Mouse (Mus musculus): ENCODE measurements around the gene Rab5c.

Gene Rab5c

DNA sequence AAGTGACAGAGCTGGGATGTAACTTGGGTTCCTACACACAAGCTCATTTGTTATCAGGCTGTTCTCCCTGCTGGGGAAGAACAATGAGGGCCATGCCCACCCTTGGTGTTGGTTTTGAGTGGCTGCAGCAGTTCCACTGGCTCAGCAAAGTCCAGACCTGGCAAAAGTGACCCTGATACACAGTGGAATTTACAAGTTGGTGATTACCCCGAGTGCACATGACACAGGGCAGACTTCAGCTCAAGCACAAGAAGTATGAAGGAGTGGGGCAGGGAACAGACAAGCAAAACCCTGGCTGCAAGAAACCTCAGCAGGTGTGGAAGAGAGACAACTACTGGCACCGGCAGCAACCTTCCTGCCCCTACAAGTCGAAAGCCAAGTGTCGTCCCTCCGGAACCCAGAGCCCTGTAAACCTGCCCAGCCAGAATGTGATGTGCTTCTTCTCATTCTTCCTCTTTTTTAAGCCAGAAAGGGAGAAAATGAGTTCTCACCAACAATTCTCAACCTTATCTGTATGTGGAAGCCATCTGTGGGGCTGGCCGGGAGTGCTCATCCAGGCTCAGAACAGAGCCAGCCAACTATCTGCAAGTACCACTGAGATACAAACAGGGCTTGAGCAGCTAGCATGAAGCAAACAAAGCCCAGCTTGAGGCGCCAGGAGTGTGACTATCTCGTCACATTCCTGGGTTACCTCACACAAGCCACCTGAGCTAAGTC, 16.1 kb downstream of the Rab5c start:
- no peak for DNase-seq (ENCODE audit: extremely low read depth, low read depth, low spot score)

GRCm38 (mm10) chr11:100721254-100721653, 16.8 kb downstream of the Rab5c start:
- no peak for DNase-seq (ENCODE audit: extremely low read depth, low read depth, low spot score)

GRCm38 (mm10) chr11:100720345-100720744, 17.7 kb downstream of the Rab5c start:
- DNase-seq (ENCODE audit: extremely low read depth, low read depth, low spot score): no peak

- DNase-seq (ENCODE audit: extremely low read depth, low read depth, low spot score): no peak
Observed at GRCm38 (mm10) chr11:100719893-100720292, 18.1 kb downstream of the Rab5c start.

DNA sequence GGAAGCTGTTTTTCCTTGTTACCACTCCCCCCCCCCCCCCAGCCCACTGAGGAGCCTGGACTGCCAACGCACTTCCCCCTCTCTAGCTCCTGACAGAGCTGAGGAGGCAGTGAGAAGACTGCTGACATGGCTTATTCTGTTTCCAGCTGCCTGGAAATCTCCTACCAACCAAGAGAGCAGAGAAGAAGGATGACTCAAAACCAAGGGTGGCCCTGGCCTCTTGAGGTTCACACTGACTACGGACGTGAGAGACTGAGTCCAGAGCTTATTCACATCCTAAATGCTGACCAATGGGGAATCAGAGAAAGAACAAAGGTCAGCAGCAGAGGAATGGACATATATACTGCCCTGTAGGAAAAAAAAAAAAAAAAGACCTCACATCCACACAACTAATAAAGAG, 18.7 kb downstream of the Rab5c start:
- no peak for DNase-seq (ENCODE audit: extremely low read depth, low read depth, low spot score)

DNA sequence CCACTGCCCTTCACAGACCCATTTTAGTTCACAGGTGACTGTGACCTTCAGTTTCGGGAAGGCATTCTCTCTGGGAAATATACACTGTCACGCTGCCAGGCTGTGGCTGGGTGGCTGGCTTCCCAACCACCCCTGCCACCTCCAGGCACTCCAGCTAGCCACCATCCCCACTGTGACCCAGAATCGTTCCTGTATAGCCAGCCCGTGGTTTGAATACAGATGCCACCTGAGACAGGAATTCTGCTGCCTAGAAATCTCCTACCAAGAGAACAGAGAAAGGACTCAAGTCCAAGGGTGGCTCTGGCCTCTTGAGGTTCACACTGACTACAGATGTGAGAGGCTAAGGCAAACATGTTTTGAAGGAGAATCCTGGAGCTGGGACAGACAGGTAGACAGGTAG, 19.1 kb downstream of the Rab5c start:
- no peak for DNase-seq (ENCODE audit: extremely low read depth, low read depth, low spot score)

GRCm38 (mm10) chr11:100718462-100718861, 19.6 kb downstream of the Rab5c start:
- no peak for DNase-seq (ENCODE audit: extremely low read depth, low read depth, low spot score)

- DNase-seq (ENCODE audit: extremely low read depth, low read depth, low spot score): no peak
Observed at GRCm38 (mm10) chr11:100716649-100717048, 21.4 kb downstream of the Rab5c start.

GRCm38 (mm10) chr11:100714948-100715347, 23.1 kb downstream of the Rab5c start:
- DNase-seq (ENCODE audit: extremely low read depth, low read depth, low spot score): no peak

GRCm38 (mm10) chr11:100714534-100714915, 23.5 kb downstream of the Rab5c start:
- DNase-seq (ENCODE audit: extremely low read depth, low read depth, low spot score): no peak

GRCm38 (mm10) chr11:100713735-100714533, 24.1 kb downstream of the Rab5c start, which contains the start of gene Hspb9:
Gene Hspb9, plus strand, starts transcription at chr11:100713850.
- DNase-seq (ENCODE audit: extremely low read depth, low read depth, low spot score): no peak

DNA sequence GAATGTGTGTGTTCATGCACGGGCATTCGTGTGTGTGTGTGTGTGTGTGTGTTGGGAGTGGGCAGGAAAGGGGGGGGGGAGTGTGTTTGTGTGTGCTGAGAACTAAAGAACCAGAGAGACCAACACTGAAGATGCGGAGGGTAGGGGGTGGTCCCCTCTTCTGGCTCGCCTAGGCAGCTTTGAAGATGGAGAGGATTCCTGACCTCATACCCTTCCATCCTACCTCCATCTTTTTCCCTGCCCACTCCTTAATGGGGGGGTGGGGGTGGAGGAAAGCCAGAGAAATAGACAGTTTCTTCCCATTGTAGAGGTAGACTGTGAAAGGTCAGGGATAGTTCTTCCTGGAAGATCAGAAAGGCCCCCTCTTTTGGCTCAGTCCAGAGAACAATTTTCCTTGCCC, 24.8 kb downstream of the Rab5c start:
- no peak for DNase-seq (ENCODE audit: extremely low read depth, low read depth, low spot score)

DNA sequence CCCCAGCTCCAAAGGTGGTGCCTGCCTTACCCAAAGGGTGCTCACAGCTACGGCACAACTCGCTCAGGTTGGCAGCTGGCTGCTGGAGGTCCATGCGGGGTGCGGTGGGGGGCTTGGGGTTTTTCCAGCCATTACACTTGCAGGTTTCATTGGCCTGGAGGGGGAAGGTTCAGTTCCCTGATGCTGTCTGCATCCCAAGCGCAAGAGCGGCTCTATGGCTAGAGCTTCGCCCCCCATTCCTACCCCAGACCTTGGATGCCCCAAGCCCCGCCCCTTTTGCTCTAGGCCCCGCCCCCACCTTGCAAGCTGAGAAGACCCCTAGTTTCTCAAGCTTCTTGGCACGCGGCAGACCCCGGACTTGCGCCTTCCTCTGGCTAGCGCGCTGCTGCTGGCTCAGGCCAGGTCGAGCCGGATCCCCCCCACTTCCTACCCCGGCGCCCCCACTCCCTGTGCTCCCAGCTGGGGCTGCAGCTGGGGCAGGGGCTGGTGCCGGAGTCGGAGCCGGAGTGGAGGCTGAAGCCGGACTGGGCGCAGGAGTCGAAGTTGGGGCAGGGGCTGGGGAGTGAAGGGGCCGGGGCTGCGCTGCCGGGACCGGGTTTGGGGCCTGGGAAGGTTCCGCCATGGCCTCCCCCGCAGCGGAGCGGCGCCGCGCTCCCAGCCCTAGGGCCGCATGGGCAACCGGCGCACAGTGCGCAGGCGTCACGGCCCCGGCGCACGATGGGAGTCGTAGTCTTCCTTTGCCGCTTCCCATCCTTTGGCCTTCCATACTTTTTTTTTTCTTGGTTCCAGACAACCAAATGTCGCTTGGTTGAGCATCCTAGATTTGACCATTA, 26.0 kb downstream of the Rab5c start, which contains the start of gene Kat2a:
Kat2a (minus strand) TSS at position 683 of the 833 bp plus-strand sequence.
- no peak for DNase-seq (ENCODE audit: extremely low read depth, low read depth, low spot score)

GRCm38 (mm10) chr11:100710977-100711376, 27.0 kb downstream of the Rab5c start:
- DNase-seq (ENCODE audit: extremely low read depth, low read depth, low spot score): no peak

DNA sequence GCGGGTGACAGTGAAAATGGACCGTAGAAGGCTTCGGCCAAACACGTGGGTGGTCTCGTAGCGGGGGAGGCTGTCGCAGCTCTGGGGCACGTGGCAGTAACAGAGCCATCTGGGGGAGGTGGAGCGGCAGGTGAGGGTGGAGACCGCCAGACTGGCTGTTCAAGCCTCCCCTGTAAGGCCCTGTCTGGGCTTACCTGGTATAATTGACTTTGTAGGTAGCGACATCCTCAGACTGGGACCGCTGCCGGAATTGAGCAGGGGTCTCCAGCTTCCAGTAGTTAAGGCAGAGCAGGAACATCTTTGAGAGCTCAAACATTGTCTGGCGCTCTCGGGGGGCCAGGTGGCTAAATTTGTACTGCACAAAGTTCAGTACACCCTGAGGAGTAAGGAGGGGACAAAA, 27.5 kb downstream of the Rab5c start:
- no peak for DNase-seq (ENCODE audit: extremely low read depth, low read depth, low spot score)

DNA sequence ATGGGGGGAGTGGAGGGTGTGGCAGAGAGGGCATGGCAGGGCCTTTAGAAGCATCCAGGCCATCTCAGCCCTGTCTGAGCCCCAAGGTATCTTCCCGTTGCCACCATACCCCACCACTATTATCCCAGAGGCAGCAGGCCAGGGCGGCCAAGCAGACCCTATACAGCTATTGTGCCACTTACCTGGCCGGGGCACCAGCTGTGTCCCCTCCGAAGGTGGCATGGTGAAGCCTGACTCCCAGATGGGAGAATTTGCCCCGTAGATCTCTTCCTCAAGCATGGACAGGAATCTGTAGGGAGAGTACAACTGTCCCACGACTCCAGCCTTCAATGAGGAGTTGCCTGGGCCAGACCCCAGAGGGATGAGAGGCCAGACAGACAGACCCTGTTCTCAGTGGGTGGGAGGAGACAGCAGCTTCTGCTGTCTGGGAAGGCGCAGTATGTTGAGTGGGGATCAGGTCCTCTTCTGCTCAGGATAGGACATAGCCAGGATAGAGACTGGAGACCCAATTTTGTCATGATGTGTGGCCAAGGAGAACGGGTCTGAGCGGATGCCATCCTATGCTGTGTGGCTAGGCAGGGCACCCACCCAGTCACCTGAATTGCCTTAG, 28.7 kb downstream of the Rab5c start:
- DNase-seq (ENCODE audit: extremely low read depth, low read depth, low spot score): no peak

GRCm38 (mm10) chr11:100705095-100705747, 32.8 kb downstream of the Rab5c start:
- DNase-seq (ENCODE audit: extremely low read depth, low read depth, low spot score): no peak

- DNase-seq (ENCODE audit: extremely low read depth, low read depth, low spot score): peak; percentile 65
Observed at GRCm38 (mm10) chr11:100703851-100704531, 34.0 kb downstream of the Rab5c start, which contains the start of gene Dhx58. Gene Dhx58, minus strand, starts transcription at chr11:100704271.

DNA sequence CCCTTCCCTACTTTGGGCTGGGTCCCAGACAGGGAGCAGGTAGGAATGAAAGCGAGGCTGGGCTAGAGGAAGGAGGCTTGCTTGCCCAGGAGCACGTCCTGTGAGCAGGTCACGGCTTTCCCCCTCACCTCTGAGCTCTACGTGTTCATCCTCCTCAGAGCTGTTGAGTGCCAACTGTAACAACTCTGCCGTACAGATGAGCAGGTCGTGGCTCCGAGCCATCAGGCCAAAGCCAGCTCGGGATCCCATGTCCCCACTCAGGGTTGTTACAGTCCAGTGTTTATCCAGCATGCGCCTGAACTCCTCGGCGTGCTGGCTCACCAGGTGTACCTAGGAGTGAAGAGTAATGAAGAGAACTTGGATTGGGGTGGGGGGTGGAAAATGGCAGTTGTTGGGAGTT, 34.6 kb downstream of the Rab5c start:
- DNase-seq (ENCODE audit: extremely low read depth, low read depth, low spot score): no peak

DNA sequence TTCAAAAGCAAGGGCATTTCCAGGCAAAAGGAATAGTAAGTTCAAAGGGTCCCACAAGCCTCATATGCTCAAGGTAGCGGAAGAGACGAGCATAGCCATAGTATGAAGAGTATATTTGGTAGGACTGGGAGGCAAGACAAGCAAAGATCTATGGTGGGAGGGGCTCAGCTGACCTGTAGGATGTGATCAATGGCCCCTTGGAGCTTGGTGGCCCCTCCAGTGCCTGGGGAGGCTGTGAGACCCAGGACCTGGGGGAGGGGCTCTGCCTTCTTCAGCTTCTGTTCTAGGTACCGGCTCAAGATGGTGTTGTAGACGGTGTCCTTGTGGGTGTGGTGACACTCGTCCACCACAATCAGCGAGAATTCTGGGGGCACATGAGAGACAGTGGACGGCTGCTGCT, 35.1 kb downstream of the Rab5c start:
- no peak for DNase-seq (ENCODE audit: extremely low read depth, low read depth, low spot score)

Measured in fat pad, adult 2 months (tissue).